Mouse (Mus musculus) testis, adult 2 months (tissue): ENCODE results near the gene Slc12a4. TPM values are rescaled to one million over a fixed set of nuclear protein-coding genes. Genes with fewer than 3 reads are reported as not detected.
A peak's percentile ranks its signal among the peaks of the same experiment; 100 is the strongest.
"Not testable (repeated sequence)": the region's sequence is repeated elsewhere in the genome, so short reads cannot be mapped to it uniquely, and the experiment has no call there.

ENCODE experiments used
- H3K27ac ChIP-seq: fragments of 200-500 bp; 2 replicates; pipeline ENCODE4 v1.5.1; 2012; ENCODE audit warnings: low read depth, low read length; ENCODE audit not compliant: control insufficient read depth, insufficient read depth
- H3K27me3 ChIP-seq: fragments of 200-500 bp; 2 replicates; pipeline ENCODE4 v1.6.1; 2012; ENCODE audit warnings: mild to moderate bottlenecking, low read length, moderate library complexity; ENCODE audit not compliant: control insufficient read depth, insufficient read depth
- H3K36me3 ChIP-seq: fragments of 200-500 bp; 2 replicates; pipeline ENCODE4 v1.6.1; 2012; ENCODE audit warnings: mild to moderate bottlenecking, low read length; ENCODE audit not compliant: control insufficient read depth, insufficient read depth
- H3K4me1 ChIP-seq: fragments of 200-500 bp; 2 replicates; pipeline ENCODE4 v1.6.1; 2012; ENCODE audit warnings: low read length; ENCODE audit not compliant: control insufficient read depth, insufficient read depth
- H3K4me3 ChIP-seq: fragments of 200-500 bp; 2 replicates; pipeline ENCODE4 v1.5.1; 2012; ENCODE audit warnings: low read depth, mild to moderate bottlenecking, low read length, moderate library complexity, mixed read lengths; ENCODE audit not compliant: control insufficient read depth
- CTCF ChIP-seq: fragments of 200-500 bp; IDR thresholded peaks from 2 replicates; pipeline ENCODE4 v1.5.1; 2012; ENCODE audit warnings: low read depth, mild to moderate bottlenecking, inconsistent platforms, low read length, moderate library complexity; ENCODE audit not compliant: control insufficient read depth, insufficient read depth, insufficient replicate concordance
- POLR2A ChIP-seq: fragments of 200-500 bp; IDR thresholded peaks from 2 replicates; pipeline ENCODE4 v1.6.1; 2012; ENCODE audit warnings: low read depth, mild to moderate bottlenecking, inconsistent platforms, low read length, moderate library complexity; ENCODE audit not compliant: control insufficient read depth
- polyA plus RNA-seq: library from polyadenylated mRNA; depleted of rRNA; stranded (reverse); fragments of >200 nt; gene quantifications from 2 replicates; pipeline ENCODE4 v1.2.3, GENCODE M21; 2012; rRNA removed

Slc12a4 gene
- polyA plus RNA-seq, result 5.6 and 5.9 TPM in 2 replicates

DNA sequence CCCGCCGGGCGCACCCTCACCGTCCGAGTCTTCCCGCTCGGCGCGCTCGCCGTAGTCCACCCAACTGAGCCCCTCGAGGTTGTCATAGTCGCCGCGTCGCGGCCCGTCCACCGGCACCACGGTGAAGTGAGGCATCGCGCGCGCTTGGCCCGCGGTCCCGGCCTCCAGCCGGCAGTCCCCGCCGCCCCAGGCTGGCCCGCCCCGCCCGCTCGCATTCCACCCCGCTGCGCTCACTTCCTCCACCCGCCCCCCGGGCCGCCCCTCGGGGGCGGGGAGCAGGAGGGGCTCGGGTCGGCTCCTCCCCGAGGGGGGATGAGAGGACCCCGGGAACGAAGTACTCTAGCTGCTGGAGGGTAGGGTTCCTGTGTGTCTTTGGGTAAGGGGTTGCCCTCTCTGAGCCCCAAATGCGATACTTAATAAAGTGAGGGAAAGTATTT lies at the start of gene Slc12a4:
Gene Slc12a4 (minus strand): TSS at position 193 of the 437 bp plus-strand sequence.
- Histone ChIP-seq H3K27me3 (no peaks in the 10 kb centered on the region), H3K27ac (peak within 1 kb of the TSS; percentile 22)
- peak; percentile 36 for TF ChIP-seq POLR2A
- no peak for TF ChIP-seq CTCF

DNA sequence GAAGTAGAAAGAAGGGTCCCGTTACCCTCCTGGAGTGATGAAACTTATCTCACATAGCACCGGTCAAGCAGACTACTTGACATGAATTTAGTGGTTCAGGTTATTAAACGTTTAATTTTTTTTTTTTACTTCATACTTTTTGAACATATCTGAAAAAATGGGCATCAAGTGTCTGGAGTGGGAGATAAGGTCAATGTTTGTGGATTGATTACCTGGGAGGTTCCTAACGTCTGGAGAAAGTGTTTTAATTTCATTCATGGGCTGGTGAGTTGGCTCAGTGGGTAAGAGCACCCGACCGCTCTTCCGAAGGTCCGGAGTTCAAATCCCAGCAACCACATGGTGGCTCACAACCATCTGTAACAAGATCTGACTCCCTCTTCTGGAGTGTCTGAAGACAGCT lies 46.3 kb upstream of the Slc12a4 start:
- H3K27ac ChIP-seq, H3K4me1 ChIP-seq, H3K27me3 ChIP-seq, H3K36me3 ChIP-seq, H3K4me3 ChIP-seq: not testable (repeated sequence)

More for the DNA sequence above, at the start of gene Slc12a4:
- peak within 1 kb of the TSS; percentile 87 for H3K4me3 ChIP-seq
- peaks cover 19% of the 10 kb centered on the region for H3K4me1 ChIP-seq
- no peaks in the 10 kb centered on the region for H3K36me3 ChIP-seq

DNA sequence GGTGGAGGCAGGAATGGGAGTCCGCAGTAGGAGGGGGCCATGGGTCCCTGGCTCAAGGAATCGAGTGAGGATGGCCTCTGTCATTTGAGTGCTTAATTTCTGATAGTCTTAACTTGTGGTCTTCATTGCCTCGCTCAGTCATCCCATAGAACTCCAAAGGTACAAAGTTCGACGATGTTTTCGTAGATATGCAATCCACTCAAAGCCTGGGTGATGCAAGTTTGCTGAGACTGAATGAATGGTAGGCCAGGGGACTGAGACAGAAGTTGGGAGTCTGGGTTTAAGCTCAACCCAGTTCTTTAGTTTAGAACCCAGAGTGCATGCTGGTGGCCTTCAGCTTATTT lies 45.7 kb upstream of the Slc12a4 start, which contains the start of gene Ddx28:
Gene Ddx28 (minus strand): TSS at position 240 of the 344 bp plus-strand sequence.
- Histone ChIP-seq H3K27me3 (no peaks in the 10 kb centered on the region), H3K36me3 (no peaks in the 10 kb centered on the region), H3K4me3 (peak within 1 kb of the TSS; percentile 98), H3K4me1 (peaks cover 3% of the 10 kb centered on the region; the same call in 1 of the 2 replicates), H3K27ac (peak within 1 kb of the TSS; percentile 71)
- TF ChIP-seq CTCF (no peak), POLR2A (no peak)

DNA sequence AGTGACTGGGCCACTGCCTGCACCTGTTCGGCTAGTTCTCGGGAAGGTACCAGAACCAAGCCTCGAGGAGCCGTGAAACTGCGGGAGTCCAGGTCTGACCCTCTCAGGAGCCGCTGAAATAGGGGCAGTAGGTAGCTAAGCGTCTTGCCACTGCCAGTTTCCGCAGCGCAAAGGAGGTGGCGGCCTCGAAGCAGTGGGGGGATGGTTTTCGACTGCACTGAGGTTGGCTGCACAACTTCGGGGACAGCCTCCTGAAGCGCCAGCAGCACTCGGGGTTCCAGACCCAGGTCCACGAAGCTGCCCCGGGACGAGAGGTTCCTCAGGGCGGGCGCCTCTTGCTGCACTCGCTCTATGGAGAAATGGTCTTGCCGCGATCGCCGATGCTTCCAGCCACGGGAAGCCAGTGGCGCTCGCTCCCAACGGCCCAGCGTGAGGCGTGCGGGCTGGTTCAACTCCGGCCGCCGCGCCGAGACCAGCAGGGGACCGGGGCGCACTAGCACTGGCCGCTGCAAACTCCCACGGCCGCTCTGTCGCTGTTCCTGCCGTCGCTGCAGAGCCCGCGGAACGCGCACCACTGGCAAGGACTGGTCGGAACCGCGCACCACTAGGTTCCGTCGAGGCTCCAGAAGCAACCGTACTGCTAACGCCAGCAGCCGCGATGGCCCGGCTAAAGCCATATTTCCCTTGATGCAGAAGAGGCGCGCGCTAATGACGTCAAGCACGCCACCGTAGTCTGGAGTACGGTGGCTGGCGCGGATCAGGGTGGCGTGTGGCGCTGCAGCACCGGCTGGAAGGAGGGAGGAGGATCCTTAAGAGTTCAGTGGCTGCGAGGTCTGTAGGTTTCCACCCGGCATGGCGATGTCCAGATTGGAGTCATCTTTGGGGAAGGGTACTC lies 45.1 kb upstream of the Slc12a4 start:
- H3K36me3 ChIP-seq, result no peaks in the 10 kb centered on the region
- H3K27ac ChIP-seq, result peak overlapping the region; percentile 71
- H3K27me3 ChIP-seq, result no peaks in the 10 kb centered on the region
- peak overlapping the region; percentile 98 for H3K4me3 ChIP-seq
- TF ChIP-seq POLR2A (peak; percentile 84), CTCF (0 out of 2 replicates have a peak, but pooled peaks have one; percentile 8)
- H3K4me1 ChIP-seq, result peaks cover 4% of the 10 kb centered on the region; the same call in 1 of the 2 replicates

DNA sequence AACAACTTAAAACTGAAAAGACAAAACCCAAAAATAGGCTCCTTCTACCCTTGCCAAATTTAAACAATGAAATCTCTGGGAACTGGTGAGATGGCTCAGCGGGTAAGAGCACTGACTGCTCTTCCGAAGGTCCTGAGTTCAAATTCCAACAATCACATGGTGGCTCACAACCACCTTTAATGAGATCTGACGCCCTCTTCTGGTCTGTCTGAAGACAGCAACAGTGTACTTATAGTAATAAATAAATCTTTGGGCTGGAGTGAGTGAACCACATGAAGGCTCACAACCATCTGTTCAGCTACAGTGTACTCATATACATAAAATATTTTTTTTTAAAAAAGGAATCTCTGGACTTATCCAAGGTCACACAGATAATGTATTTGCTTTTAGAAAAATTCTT lies 42.0 kb upstream of the Slc12a4 start:
- not testable (repeated sequence) for H3K27ac ChIP-seq, H3K27me3 ChIP-seq, H3K4me3 ChIP-seq, H3K4me1 ChIP-seq, H3K36me3 ChIP-seq

DNA sequence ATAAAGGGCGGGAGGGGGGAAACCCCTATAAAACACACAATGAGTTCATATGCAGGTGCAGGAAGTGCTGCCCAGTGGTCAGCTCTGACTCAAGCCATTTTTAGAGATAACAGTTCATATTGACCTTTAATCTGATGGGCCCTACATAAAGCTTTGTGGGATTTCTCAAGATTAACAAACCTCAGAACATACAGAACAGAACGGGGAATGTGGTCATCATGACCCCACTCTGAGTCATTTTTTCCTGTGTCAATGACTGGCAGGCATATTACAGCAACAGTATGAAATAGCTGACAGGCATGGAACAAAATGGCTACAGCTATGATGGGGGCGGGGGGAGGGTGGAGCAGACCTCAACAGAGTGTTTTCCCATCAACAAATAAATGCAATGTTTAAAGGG lies 41.2 kb upstream of the Slc12a4 start:
- Histone ChIP-seq H3K27ac (no peak overlapping the region), H3K36me3 (no peaks in the 10 kb centered on the region), H3K4me1 (peaks cover 5% of the 10 kb centered on the region; the same call in 1 of the 2 replicates), H3K4me3 (no peak overlapping the region), H3K27me3 (no peaks in the 10 kb centered on the region)
- TF ChIP-seq CTCF (no peak), POLR2A (no peak)

DNA sequence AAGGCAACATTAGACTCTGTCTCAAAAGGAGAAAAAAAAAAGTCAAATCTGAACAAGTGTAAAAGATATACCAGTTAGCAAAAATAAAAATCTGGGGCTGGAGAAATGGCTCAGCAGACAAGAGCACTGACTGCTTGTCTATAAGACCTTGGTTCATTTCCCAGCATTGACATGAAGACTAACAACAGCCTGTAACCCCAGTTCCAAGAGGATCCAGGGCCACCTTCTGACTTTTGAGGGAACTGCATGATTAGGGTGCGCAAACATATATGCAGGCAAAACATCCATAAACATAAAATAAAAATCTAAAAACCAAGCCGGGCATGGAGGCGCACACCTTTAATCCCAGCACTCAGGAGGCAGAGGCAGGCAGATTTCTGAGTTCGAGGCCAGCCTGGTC lies 40.5 kb upstream of the Slc12a4 start:
- H3K36me3 ChIP-seq, result no peaks in the 10 kb centered on the region
- H3K27ac ChIP-seq, result no peak overlapping the region
- no peaks in the 10 kb centered on the region for H3K27me3 ChIP-seq
- TF ChIP-seq CTCF (no peak), POLR2A (no peak)
- no peak overlapping the region; the same call in 1 of the 2 replicates for H3K4me3 ChIP-seq
- H3K4me1 ChIP-seq, result peaks cover 5% of the 10 kb centered on the region; the same call in 1 of the 2 replicates
